Mouse (Mus musculus) testis, adult 2 months (tissue): ENCODE results near the gene Sbk3.

Source experiments
- CTCF ChIP-seq: fragments of 200-500 bp; IDR thresholded peaks from 2 replicates; pipeline ENCODE4 v1.5.1; 2012; ENCODE audit warnings: low read depth, mild to moderate bottlenecking, inconsistent platforms, low read length, moderate library complexity; ENCODE audit not compliant: control insufficient read depth, insufficient read depth, insufficient replicate concordance
- POLR2A ChIP-seq: fragments of 200-500 bp; IDR thresholded peaks from 2 replicates; pipeline ENCODE4 v1.6.1; 2012; ENCODE audit warnings: low read depth, mild to moderate bottlenecking, inconsistent platforms, low read length, moderate library complexity; ENCODE audit not compliant: control insufficient read depth

DNA sequence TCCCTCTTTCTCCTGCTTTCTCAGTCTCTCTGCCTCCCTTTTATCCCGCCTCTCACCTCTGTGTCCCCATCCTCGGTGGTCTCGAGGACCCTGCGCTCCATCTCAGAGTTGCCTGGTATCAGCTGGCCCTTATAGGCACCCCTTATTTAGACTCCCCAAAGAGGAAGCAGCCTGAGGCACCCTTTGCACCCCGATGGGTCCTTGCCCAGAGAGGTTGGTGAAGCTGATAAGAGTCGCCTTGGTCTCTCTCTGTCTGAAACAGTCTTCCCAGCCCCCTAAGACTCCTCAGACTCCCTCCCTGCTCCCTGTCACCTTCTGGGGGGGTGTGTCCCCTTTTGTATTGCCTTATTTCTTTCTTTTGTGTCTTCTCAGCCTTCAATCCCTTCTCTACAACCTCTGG, at the start of gene Sbk3:
- no peak for TF ChIP-seq POLR2A
- no peak for TF ChIP-seq CTCF
